Mouse (Mus musculus) embryonic facial prominence, embryonic 12.5 days (tissue): Measurements from ENCODE around the gene Tmem94. TPM values are rescaled to one million over a fixed set of nuclear protein-coding genes. Genes with fewer than 3 reads are reported as not detected.

ENCODE experiments used
- ATAC-seq: fragments of 200-750 bp; cut with Nextera tagmentation; 2 replicates; pipeline ENCODE4 v1.8.0; 2017; ENCODE audit not compliant: insufficient number of reproducible peaks, insufficient read depth, low FRiP score, low TSS enrichment
- H3K27ac ChIP-seq: fragments of 300-500 bp; sonication (generic); 2 replicates; pipeline ENCODE4 v1.5.1; 2016; ENCODE audit warnings: mild to moderate bottlenecking
- H3K27me3 ChIP-seq: fragments of 300-500 bp; sonication (generic); 2 replicates; pipeline ENCODE4 v1.6.1; 2016; ENCODE audit warnings: mild to moderate bottlenecking, moderate library complexity
- H3K36me3 ChIP-seq: fragments of 300-500 bp; sonication (generic); 2 replicates; pipeline ENCODE4 v1.6.1; 2016; ENCODE audit warnings: mild to moderate bottlenecking
- H3K4me1 ChIP-seq: fragments of 300-500 bp; sonication (generic); 2 replicates; pipeline ENCODE4 v1.6.1; 2016
- H3K4me2 ChIP-seq: fragments of 300-500 bp; sonication (generic); replicated peaks from 2 replicates; pipeline ENCODE4 v1.6.1; 2016; ENCODE audit warnings: mild to moderate bottlenecking, moderate library complexity
- H3K4me3 ChIP-seq: fragments of 300-500 bp; sonication (generic); 2 replicates; pipeline ENCODE4 v1.5.1; 2016; ENCODE audit warnings: mild to moderate bottlenecking
- H3K9ac ChIP-seq: fragments of 300-500 bp; sonication (generic); 2 replicates; pipeline ENCODE4 v1.6.1; 2016; ENCODE audit warnings: mild to moderate bottlenecking, moderate library complexity
- H3K9me3 ChIP-seq: fragments of 300-500 bp; sonication (generic); 2 replicates; pipeline ENCODE4 v1.6.1; 2016; ENCODE audit warnings: mild to moderate bottlenecking, moderate library complexity
- WGBS: fragments of 180-500 bp; shearing (Covaris S2); methylation state at CpG from one replicate; pipeline ENCODE4 v1.1.7; 2016; 5-methylcytosine and 5-hydroxymethylcytosine counted together
- polyA plus RNA-seq: library from polyadenylated mRNA; unstranded; fragments of >200 nt; fragmentation: Nextera tagmentation; extraction: Ambion mirVana; gene quantifications from 2 replicates; pipeline ENCODE4 v1.2.1, GENCODE M21; 2016

Tmem94 gene
- polyA plus RNA-seq = 29.6 and 30.0 TPM in 2 replicates

DNA sequence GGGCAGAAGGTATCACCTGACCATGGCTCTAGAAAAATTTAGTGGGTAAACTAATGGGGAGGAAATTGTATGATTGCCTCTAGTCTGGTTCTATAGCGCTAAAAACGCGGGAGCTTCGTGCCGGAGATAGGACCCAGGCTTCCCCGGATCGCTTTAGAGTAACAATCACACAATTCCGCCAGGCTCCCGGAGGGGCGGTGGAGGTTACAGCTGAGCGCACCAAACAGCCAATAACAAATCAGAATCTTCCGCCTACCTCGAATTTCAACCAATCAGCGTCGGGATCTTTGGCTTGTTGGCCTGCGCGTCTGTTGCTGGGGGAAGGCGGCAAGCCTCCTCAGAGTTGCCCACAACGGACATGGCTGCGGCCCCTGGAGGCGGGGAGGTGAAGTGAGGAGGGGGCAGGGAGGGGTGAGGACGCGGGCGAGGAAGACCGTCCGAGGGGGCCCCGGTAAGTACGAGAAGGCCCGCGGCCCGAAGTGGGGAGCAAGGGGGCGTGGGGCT, at the start of gene Tmem94:
Gene Tmem94, plus strand, starts transcription at position 331 of the 504 bp plus-strand sequence.
- no peaks in the 10 kb centered on the region for H3K9me3 ChIP-seq
- H3K36me3 ChIP-seq = no peaks in the 10 kb centered on the region
- H3K27ac ChIP-seq = peak within 1 kb of the TSS; percentile 88
- peak within 1 kb of the TSS; percentile 80 for H3K4me2 ChIP-seq
- ATAC-seq = peak; percentile 95
- WGBS = under 1% methylated on average over 32 of the region's 32 CpGs
- peak within 1 kb of the TSS; percentile 66 for H3K4me3 ChIP-seq
- no peaks in the 10 kb centered on the region for H3K27me3 ChIP-seq
- peaks cover 14% of the 10 kb centered on the region for H3K4me1 ChIP-seq
- peak within 1 kb of the TSS; percentile 85 for H3K9ac ChIP-seq

DNA sequence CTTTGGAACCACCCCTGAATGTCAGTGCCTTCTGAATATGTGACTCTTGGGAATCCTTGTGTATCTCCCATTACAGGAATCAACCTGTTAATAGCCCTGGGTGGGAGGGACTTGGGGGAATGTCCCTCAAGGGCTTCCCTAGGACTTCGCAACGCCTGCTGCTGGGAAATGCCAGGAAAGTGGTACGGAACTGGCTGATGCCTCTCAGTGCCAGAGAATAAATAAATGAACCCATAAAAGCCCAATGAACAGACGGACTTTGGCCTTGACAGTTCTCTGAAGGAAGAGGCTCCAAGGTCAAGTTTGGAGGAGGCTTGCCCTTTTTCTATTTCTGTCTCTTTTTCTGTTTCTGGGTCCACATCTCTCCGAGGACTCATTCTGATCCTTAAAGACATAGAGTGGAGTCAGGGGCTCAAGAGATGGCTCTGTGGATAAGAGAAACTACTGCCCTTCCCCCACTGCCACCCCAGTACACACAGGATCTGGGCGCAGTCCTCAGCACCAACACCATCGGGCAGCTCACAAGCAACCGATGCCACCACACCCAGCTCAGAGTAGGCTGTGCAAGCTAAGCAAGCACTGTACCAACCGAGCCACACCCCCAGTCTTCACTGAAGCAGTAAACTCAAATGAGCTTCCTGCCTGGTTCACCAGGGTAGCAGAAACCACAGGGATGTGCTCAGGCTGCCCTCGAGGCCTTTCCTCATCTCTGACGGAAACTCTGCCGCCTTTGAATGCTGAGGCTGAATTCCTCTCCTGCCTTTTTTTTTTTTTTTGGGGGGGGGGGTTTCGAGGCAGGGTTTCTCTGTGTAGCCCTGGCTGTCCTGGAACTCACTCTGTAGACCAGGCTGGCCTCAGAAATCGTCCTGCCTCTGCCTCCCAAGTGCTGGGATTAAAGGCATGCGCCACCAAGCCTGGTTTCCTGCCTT, 48.6 kb upstream of the Tmem94 start:
- H3K27ac ChIP-seq = no peak overlapping the region
- H3K27me3 ChIP-seq = no peaks in the 10 kb centered on the region
- ATAC-seq = no peak
- no peak overlapping the region for H3K4me2 ChIP-seq
- H3K36me3 ChIP-seq = no peaks in the 10 kb centered on the region
- no peak overlapping the region for H3K4me3 ChIP-seq
- WGBS = 69% methylated on average over 15 of the region's 15 CpGs
- no peaks in the 10 kb centered on the region for H3K4me1 ChIP-seq
- no peaks in the 10 kb centered on the region for H3K9me3 ChIP-seq
- no peak overlapping the region for H3K9ac ChIP-seq

DNA sequence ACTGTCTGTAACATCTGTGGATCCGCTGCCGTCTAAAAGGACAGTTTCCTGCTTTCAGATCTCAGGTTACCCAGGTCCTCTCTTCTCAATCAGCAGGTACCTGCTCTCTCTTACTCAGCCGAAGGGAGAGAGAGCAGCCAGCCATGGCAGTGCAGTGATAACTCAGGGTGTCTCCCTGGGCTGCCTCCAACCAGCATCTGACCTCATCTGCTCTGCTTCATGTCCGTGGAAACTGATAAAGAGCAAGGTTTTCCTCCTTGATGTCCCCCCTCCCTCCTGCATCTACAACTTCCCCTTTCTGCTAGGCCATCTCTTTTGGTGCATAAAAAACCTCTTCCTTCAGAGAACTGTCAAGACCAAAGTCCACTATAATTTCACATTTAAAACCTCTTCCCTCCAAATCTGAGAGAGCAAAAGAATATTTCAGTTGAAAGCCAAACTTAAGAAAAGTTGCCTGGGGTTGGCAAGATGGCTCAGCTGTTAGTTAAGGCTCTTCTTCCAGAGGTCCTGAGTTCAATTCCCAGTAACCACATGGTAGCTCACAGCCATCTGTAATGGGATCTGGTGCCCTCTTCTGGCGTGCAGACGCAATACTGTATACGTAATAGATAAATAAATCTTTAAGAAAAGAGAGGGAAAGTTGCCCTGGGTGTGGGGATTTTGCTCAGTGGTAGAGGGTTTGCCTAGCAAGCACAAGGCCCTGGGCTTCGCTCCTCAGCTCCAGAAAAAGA, 47.4 kb upstream of the Tmem94 start:
- no peak overlapping the region for H3K27ac ChIP-seq
- ATAC-seq = no peak
- no peak overlapping the region for H3K9ac ChIP-seq

DNA sequence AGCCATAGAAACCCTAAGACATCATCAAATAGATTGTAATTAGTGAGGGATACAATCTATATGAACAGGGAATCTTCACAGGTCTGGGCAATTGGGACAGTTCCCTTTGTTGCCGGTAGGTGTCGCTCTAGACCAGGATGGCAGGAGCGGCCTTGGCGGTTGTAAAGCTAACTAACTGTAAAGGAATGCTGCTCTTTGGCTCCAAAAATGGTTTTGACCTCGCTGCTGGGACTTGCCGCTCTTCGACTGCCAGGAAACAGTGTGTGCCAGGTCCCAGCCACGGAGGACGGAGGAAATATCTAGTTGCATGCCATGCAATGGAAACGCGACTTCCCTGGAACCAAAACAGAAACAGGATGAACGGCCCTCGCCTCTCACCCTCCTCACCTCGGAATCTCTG, 42.6 kb upstream of the Tmem94 start:
- H3K4me3 ChIP-seq = peak overlapping the region; percentile 14; the same call in 1 of the 2 replicates
- peak overlapping the region; percentile 37 for H3K4me2 ChIP-seq
- WGBS = 15% methylated on average over 14 of the region's 14 CpGs

More for the DNA sequence above, 47.4 kb upstream of the Tmem94 start:
- H3K9me3 ChIP-seq = no peaks in the 10 kb centered on the region
- no peak overlapping the region for H3K4me2 ChIP-seq
- H3K4me1 ChIP-seq = peaks cover 2% of the 10 kb centered on the region; the same call in 1 of the 2 replicates
- H3K4me3 ChIP-seq = no peak overlapping the region
- no peaks in the 10 kb centered on the region for H3K36me3 ChIP-seq
- H3K27me3 ChIP-seq = no peaks in the 10 kb centered on the region
- WGBS = 44% methylated on average over 8 of the region's 8 CpGs

DNA sequence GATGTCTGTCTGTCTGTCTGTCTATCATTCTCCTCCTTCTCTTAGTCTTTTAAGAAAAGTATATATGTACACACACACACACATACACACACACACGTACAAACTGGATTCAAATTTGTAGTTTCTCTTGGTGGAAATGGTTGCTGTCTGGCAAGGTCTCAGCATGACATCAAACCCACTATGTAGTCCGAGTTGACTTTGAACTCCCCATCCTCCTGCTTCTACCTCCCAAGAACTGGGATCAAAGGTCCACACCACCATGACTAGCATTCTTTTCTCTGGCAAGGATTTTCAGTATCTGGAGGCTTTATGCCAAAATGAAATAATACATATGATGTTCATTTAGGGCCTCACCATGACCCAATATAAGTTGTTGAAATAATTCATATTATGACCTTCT, 42.0 kb upstream of the Tmem94 start:
- no peaks in the 10 kb centered on the region for H3K27me3 ChIP-seq
- H3K4me3 ChIP-seq = no peak overlapping the region
- no peaks in the 10 kb centered on the region for H3K9me3 ChIP-seq
- no peaks in the 10 kb centered on the region for H3K36me3 ChIP-seq
- no peak for ATAC-seq
- no peak overlapping the region for H3K9ac ChIP-seq
- peaks cover 3% of the 10 kb centered on the region; the same call in 1 of the 2 replicates for H3K4me1 ChIP-seq
- H3K4me2 ChIP-seq = no peak overlapping the region
- 76% methylated on average over 2 of the region's 2 CpGs for WGBS
- H3K27ac ChIP-seq = no peak overlapping the region

More for the DNA sequence above, 42.6 kb upstream of the Tmem94 start:
- Histone ChIP-seq H3K36me3 (no peaks in the 10 kb centered on the region), H3K27ac (no peak overlapping the region), H3K4me1 (peaks cover 3% of the 10 kb centered on the region; the same call in 1 of the 2 replicates), H3K27me3 (no peaks in the 10 kb centered on the region), H3K9ac (no peak overlapping the region), H3K9me3 (no peaks in the 10 kb centered on the region)
- ATAC-seq = 0 out of 2 replicates have a peak, but pooled peaks have one; percentile 15

DNA sequence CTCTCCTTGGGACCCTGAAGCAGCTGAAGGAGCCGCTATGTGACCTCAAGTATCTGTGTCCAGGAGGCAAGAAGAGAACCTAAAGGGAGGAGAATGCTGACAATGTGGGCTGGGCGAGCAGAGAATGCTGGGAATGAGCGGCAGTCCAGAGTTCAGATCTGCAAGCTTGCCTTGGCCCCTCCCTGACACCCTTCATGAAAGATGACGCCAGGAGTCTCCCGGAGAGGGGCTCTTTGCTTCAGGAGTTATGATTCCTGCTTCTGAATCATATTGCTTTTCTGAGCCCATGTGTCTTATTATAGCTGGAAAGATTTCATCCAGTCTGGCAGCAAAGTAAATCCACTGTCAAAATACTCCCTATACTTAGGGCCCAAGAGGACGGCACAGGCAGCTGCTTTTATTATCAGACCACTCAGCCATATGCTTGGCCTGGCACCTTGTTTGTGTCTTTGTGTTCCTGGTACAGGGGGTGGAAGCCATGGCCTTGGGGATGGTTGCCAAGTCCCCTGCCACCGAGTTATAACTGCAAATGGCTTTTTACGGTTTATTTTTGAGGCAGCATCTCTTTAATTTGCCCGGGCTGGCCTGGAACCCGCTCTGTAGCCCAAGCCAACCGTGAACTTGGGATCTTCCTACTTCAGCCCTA, 31.1 kb upstream of the Tmem94 start:
- Histone ChIP-seq H3K4me1 (no peaks in the 10 kb centered on the region; the same call in 1 of the 2 replicates), H3K9me3 (no peaks in the 10 kb centered on the region), H3K4me2 (no peak overlapping the region), H3K27me3 (no peaks in the 10 kb centered on the region), H3K27ac (no peak overlapping the region; the same call in 1 of the 2 replicates), H3K4me3 (no peak overlapping the region), H3K36me3 (no peaks in the 10 kb centered on the region), H3K9ac (no peak overlapping the region)
- no peak for ATAC-seq
- WGBS = 56% methylated on average over 11 of the region's 11 CpGs

GRCm38 (mm10) chr11:115737608-115738208, 27.5 kb upstream of the Tmem94 start:
- ATAC-seq = no peak
- no peak overlapping the region for H3K4me3 ChIP-seq
- H3K9ac ChIP-seq = no peak overlapping the region
- no peak overlapping the region for H3K4me2 ChIP-seq
- no peaks in the 10 kb centered on the region for H3K27me3 ChIP-seq
- no peaks in the 10 kb centered on the region for H3K9me3 ChIP-seq
- WGBS = 63% methylated on average over 10 of the region's 10 CpGs
- no peak overlapping the region for H3K27ac ChIP-seq
- H3K36me3 ChIP-seq = no peaks in the 10 kb centered on the region
- no peaks in the 10 kb centered on the region; the same call in 1 of the 2 replicates for H3K4me1 ChIP-seq

- no peaks in the 10 kb centered on the region; the same call in 1 of the 2 replicates for H3K4me1 ChIP-seq
- no peaks in the 10 kb centered on the region for H3K36me3 ChIP-seq
- H3K9ac ChIP-seq = no peak overlapping the region
- WGBS = 62% methylated on average over 13 of the region's 13 CpGs
- H3K4me3 ChIP-seq = no peak overlapping the region
- no peak for ATAC-seq
- H3K27ac ChIP-seq = no peak overlapping the region
- no peaks in the 10 kb centered on the region for H3K27me3 ChIP-seq
- H3K4me2 ChIP-seq = no peak overlapping the region
- no peaks in the 10 kb centered on the region for H3K9me3 ChIP-seq
These were observed 26.9 kb upstream of the Tmem94 start for GRCm38 (mm10) chr11:115738275-115738885.

GRCm38 (mm10) chr11:115741070-115741469, 24.2 kb upstream of the Tmem94 start:
- Histone ChIP-seq H3K9ac (no peak overlapping the region), H3K27ac (no peak overlapping the region), H3K4me2 (no peak overlapping the region), H3K4me1 (no peaks in the 10 kb centered on the region), H3K4me3 (no peak overlapping the region), H3K9me3 (no peaks in the 10 kb centered on the region), H3K36me3 (no peaks in the 10 kb centered on the region), H3K27me3 (no peaks in the 10 kb centered on the region)
- ATAC-seq = no peak
- 88% methylated on average over 11 of the region's 11 CpGs for WGBS

DNA sequence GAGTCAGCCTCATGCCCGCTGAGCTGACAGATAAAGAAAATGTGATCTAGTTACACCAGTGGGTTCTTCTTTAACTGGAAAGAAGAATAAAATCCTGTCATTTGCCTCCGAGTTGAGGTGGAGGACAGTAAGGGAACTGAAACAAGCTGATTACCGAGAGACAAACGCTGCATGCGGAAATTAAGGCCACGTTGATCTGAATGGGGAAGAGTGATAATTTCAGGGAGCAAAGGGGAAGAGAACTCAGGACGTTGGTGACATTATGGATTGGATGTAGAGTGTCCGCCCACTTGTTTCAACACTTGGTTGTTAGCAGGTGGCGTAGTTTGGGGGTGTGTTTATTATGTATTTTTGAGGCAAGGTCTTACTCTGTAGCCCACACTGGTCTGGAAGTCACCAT, 22.3 kb upstream of the Tmem94 start:
- Histone ChIP-seq H3K36me3 (no peaks in the 10 kb centered on the region), H3K4me1 (no peaks in the 10 kb centered on the region), H3K4me2 (no peak overlapping the region), H3K27me3 (no peaks in the 10 kb centered on the region), H3K27ac (no peak overlapping the region), H3K9me3 (no peaks in the 10 kb centered on the region), H3K9ac (no peak overlapping the region), H3K4me3 (no peak overlapping the region)
- WGBS = 87% methylated on average over 9 of the region's 9 CpGs
- ATAC-seq = no peak
